Mouse (Mus musculus) T-helper 2 cell (primary cell): ENCODE results near the gene Bag5.

Experiments
- in situ Hi-C: fragments of 300-600 bp; cut with MboI, MseI; formaldehyde crosslinking; loops from one replicate; pipeline ENCODE4 v1.15.1; 2025; ENCODE audit warnings: high pct_unique_total_duplicates

The Bag5 gene

DNA sequence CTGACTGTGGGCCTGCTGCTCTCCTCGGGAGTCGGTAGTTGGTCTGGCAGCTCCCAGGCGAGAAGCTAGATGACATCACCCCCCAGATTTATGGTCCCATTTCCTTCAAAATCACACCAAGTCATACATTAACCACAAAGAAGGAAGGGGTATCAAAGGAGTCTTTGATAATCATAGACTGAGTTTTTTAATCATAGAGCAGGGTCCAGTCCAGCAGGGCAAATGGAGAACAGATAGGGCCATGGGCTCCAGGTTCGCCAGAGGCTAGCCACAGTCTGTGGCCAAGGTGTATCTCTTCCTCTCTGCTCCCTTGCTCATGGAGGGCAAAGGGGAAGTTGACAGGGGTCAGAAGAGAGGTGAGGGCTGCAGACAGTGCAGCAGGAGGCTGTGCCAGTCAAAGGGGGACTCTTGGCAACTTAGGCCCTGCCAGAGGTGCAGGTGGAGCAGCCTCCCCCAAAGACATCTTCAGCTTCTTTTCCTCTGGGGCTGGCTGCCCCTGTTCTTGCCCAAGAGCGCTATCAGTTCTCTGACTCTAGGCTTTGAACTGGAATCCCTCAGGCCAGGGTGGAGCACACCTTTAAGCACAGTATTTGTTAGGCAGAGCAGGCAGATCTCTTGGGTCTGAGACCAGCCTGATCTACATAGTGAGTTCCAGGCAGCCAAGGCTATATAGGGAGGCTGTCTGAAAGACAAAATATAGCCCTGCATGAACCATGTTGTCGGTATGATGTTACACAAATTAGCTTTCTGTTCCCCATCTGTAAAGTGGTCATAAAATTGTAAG lies 37.1 kb downstream of the Bag5 start:
- in situ Hi-C loops = no loop called here

DNA sequence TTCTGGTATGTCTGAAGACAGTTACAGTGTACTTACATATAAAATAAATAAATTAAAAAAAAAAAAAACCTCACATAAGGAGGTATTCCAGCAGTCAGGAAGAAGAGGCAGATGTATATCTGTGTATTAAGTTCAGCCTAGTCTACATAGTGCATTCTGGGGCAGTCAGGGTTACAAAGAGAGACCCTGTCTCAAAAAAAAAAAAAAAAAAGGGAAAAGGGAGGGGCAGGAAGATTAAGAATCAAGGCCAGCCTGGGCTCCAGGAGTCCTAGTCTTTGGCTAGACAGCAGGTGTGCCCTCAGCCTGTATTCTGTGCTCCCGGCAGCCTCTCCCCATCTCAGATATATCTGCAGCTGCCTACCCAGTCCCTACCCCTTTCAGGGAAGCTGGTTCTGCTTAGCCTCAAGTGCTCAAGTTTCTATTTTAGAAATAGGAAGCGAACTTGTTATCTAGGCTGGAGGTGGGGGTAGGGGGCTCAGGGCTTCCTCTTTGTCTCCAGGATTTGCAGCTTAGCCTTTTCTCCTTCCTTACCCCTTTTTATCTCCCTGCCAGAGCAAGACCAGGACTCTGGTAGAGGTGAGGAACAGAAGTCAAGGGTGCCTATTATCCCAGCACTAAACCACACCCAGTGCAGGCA lies 38.1 kb downstream of the Bag5 start:
- in situ Hi-C loops = no loop called here

DNA sequence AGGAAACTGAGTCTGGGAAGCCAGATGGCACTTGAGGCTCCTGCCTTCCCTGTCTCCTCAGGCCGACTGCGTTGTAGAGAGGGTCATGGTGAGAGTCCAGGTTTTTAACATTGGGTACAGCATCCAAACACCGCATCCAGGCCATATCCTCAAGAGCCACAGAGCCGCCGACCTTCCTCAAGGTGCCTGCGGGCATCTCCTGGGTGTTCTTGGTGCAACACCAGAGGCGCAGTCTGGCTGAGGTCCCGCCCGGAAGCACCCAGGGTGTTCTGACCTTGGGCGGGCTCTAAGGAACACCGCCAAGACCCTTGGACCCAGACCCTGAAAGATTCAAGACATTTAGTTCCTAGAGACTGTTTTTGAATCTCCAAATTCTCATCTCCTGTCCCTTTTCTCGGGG lies 40.5 kb downstream of the Bag5 start:
- in situ Hi-C loops = no loop called here

DNA sequence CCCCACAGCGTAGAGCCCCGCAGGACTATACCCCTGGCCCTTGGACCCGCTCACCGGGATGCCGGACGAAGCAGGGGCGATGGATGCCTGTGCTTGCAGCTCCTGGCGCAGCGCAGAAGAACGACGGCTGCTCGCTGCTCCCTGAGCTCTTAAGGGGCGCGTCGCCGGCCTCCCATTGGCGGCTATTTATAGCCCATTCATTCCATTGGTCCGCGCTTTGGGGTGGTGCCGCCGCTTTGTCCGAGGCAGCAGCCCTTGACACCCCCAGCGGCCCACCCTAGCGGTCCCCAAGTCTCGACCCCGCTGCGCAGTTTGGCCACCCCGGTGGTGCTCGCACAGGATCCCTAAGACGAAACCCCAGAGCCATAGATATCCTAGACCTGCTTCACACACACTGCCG lies 40.9 kb downstream of the Bag5 start, which contains the start of gene Ckb:
TSS of gene Ckb (minus strand) at position 163 of the 400 bp plus-strand sequence.
- in situ Hi-C loops = no loop called here

DNA sequence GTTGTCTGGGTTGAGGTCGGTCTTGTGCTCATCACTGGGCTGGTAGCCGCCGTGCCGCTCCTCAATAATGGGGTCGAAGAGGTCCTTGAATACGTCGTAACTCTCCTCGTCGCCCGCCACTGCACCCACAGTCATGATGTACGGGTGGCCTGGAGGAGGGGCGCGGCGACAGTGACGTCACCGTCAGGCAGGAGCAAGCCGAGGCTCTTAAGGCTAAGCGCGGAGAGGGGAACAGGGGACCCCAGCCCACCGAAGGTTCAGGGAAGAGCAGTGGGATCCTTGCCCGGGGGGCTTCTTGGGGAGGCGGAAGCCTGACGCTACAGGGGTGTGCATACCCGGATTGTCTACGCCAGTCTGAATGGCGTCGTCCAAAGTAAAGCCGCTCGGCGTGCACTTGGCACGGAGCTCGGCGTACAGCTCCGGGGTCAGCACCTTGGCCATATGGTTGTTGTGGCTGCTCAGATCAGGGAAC lies 41.6 kb downstream of the Bag5 start:
- in situ Hi-C loops = no loop called here

DNA sequence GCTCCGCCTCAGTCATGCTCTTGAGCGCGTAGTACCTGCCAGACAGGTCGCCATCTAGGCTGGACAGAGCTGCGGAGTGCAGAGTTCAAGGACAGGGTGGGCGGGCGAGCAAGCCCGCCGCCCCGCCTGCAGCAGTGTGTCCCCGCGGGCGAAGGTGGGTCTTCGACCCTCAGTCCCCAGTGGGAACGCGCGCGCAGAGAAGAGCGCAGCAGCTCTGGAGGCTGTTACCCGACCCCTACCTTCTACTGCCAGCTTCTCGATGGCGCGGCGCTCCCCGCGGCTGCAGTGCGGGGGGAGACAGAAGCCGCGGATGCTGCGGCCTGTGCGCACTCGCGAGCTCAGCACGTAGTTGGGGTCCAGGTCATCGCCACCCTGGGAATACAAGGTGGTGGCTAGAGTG lies 42.1 kb downstream of the Bag5 start:
- in situ Hi-C loops = no loop called here

DNA sequence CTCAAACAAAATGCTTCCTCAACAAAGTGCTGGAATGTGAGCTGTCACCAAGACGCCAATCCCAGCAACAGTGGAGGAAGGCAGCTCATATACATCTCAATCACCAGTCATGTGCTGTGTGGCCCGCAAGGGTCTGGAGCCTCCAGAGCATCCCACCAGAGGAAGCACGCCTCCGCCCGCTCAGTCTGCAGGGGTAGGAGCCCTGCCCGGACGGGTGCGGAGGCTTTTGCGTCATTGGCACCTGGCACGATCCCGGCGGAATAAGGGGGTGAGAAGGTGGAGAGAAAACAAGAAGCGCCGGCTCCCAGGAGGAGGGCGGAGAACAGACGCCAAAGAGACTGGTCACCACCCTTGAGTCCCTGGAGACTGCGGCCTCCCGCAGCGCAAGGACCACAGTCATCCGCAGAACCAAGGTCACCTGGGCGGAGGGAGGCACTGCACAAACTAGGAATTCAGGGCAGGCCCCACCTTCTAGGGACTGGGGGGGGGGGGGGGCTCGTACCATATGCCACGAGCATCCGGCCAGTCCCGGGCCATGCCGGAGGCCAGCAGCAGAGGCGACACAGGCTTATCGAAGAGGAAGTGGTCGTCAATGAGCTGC lies 42.6 kb downstream of the Bag5 start:
- in situ Hi-C loops = no loop called here

DNA sequence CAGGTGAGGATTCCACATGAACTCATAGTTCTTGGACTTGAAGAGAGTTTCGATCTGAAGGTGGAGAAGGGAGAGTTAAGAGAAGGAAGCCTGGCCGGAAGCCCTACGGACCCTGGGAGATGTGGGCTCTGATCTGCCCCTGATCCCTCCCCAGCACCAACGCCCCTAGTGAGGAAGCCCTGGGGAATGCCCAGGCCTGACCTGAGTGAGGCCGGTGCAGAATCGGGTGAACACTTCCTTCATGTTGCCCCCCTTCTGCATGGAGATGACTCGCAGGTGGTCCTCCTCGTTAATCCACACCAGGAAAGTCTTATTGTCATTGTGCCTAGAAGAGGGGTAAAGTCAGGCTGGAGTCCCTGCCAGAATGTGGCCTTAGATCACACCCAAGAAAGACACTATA lies 43.1 kb downstream of the Bag5 start:
- in situ Hi-C loops = no loop called here

DNA sequence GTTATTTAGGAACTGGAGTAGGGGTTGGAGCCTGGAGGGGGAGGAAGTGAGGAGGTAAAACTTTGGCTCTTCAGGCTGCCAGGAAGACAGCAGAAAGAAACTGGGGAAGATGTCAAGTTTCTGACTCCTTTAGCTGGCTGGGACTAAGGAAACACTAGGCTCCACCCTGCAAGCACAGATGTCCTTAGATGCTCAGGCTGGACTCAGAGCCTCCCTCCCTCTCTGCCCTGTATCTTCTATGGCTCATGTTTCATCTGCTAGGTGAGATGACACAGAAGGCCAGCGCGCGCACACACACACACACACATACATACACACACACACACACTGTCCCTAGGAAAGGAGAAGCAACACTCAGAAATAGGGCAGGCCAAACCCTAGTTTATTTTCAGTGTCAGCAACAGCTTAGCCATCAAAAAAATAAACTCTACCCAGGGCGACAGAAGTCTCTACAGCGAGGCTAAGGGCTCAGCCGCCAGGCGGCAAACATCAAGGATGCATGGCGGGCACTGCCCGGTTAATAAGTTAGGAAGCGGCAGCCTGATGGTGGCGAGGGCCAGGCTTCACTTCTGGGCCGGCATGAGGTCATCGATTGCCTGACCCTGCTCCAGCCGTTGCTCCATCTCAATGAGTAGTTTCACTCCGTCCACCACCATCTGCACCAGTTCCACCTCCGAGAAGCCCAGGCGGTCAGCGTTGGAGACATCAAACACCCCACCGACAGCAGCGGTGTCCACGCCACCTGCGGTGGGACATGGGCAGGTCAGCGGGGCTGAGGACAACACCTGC lies 43.9 kb downstream of the Bag5 start:
- in situ Hi-C loops = no loop called here

DNA sequence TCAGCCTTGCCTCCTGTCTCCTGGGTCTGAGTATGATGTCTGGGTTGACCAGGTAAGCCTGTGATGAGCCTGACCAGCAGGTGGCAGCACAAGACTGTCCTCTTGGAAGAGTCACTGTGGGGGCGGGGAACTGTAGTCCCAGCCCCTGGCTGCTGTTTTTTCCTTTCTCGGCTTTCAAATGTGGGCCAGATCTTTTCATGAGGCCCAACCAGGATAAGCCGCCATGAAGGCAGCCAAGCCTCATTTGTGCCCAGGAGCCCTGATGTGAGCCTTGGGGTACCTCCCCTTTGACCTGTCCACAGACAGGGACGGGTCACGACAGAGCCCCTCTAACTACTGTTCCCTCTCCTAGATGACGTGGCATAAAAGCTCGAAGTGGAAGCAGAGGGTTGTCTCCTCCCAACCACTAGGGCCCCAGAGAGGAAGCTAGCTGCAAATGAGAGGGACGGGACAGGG lies 44.6 kb downstream of the Bag5 start:
- in situ Hi-C loops = no loop called here

DNA sequence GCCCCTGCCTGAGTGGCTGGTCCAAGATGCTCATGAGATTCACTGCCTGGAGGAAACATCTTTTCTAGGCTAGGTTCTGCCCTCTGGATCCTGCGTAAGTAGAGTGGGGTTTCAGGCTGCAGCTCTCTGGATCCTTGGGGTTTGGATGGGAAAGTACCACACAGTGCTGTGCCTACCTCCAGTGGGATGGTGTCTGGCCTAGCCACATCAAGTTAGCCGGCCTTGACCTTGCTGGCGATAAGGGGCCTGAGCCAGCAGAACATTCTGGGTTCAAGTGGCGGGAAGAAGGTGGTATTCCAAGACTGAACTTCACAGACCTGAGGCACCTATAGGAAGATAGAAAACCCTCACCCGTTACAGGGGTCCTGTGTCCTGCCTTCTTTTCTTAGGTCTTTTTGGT lies 45.6 kb downstream of the Bag5 start:
- in situ Hi-C loops = no loop called here

DNA sequence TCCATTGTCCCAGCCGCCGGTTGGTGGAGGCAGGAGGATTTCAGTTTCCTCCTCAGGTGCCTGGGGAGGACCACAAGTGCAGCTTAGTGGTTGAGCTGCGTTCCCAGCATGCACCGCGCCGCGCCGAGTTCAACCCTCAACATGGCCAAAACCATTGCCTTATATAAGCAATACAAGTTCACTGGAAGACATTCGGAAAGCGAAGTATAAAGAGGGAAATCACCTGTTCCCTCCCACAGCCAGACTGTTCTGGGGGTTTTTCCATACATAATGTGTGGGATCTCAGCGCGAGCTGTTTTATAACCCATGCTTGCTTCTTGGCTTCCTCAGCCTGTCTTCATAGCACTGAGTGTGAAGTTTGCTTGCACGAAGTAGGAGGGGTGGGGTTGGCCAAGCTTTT lies 46.7 kb downstream of the Bag5 start:
- in situ Hi-C loops = no loop called here

DNA sequence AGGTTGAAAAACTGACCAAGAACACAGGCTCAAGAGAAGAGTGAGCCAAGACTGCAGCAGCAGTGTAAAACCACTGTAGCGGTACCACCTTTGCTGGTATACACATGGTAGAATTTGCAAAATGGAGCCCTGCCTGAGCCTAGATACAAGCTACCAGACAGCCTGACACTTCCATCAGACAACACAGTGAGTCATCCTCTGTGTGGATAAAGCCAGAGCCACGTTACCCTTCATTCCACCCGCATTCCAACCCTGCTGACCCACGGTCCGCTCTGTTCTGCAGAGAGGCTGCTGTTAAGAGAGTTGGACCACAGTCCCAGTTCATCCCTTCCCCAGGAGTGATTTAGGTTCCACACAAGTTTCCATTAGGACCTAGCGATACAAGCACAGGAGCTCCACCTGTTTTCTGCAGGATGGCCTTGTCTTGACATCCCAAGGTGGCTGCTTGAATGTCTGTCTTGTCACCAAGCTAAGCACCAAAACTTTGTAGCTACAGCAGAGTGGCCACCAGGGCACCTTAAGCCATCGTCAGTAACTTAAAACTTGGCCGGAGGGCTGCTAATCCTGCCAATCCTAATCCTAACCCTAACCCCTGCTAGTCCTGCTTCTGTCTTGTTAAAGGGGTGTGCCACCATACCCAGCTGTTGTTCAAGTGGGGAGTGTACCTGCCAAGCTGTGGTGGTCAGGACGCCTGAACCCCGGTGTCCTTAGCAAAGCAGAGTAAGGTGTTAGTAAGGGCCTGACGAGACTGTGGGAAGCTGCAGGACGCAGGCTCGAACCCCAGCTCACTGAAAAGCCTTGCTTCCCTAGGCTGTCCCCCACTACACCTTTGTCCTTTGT lies 47.8 kb downstream of the Bag5 start:
- in situ Hi-C loops = no loop called here

DNA sequence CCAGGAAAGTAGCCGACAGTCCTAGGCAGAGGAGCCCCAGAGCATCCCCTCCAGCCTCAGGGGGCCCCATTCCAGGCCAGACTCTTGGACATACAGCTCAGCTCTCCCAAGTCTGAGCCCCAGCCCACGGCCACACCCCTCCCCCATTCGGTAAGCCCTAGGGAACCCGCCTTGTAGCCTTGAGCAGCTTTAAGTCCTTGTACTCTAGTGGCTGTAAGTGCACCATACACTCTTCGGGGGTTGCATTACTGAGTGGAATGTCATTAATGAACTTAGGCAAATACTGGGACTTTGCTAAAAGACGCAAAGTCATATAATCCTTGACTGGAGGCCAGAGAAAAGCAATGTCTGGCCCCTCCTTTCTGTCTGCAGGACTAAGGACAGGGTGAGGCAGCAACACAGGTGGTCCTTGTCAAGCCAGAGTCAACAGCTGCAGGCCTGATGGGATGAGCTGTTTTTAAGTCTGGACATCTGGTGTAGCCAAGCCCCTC lies 48.9 kb downstream of the Bag5 start:
- in situ Hi-C loops = loop anchor here (5.0 kb wide), 2 partner anchors 33 to 107 kb away; no protein-coding TSS in a partner anchor

DNA sequence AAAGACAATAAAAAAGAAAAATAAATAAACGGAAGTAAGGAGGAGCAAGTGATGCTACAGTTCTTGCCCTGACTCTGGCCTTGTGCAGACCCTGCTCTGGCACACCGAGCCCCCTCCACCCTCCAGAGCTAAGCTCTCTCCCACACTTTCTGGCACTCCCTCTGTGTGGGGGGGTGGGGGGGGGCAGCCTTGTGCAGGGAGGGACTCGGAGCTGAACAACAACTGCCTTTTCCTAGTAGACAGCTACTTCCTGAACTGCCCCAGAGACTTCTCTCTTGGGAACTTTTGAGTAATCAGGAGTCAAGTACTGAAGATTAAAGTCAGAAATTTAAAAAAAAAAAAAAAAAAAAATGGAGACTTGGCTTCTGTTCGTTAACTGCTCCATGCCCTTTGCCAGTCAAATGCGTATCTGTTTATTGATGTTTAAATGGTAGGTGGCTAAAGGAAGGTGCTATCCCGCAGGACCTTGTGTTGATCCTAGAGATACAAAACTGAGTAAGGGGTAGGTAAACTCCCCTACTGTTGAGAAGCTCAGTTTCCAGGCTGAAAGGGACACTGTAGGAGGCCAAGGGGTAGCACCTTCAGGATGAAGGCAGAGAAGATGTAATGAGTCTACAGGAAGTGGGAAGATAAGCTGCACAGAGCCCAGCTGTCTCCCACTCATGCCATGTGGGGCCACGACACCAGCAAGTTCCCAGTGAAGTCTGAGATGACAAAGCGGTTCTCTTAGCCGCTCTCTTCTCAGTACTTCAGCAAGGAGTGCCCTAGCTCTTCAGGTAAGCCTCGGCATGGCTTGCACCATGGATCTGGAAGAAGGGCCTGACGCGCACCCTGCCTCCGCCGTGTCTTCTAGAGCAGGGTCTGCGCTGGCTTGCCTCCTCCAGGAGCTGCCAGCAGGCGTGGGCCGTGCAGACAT lies 49.6 kb downstream of the Bag5 start:
- in situ Hi-C loops = loop anchor here (5.0 kb wide), 2 partner anchors 34 to 106 kb away; no protein-coding TSS in a partner anchor

DNA sequence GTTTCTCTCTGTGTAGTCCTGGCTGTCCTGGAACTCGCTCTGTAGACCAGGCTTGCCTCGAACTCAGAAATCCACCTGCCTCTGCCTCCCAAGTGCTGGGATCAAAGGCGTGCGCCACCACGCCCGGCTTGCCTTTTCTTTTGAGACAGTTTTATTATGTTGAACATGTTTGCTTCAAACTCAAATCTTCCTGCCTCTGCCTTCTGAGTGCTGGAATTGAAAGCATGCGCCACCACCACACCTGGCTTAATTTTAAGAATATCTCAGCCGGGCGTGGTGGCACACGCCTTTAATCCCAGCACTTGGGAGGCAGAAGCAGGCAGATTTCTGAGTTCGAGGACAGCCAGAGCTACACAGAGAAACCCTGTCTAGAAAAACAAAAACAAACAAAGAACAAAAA lies 51.5 kb downstream of the Bag5 start:
- in situ Hi-C loops = loop anchor here (5.0 kb wide), 2 partner anchors 36 to 104 kb away; no protein-coding TSS in a partner anchor

DNA sequence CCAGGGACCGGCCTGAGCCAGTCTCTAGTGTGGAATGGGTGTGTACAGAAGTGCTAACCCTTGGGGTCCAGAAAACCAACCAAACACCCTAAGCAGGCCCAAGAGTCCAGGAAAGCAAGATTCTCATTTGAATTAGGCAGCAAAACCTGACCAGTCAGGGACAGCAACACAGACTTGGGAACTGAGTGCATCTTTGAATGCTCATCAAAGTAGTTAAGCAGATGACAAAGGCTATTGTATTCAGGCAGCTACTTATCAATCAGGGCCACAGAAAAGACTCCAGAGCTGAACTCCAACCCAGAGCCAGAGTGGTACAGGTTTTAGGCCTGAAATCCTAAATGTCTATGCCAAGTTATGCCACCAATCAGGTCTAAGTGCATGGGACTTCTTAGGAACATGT lies 52.4 kb downstream of the Bag5 start:
- in situ Hi-C loops = loop anchor here (5.0 kb wide), 2 partner anchors 37 to 103 kb away; no protein-coding TSS in a partner anchor
